Mouse (Mus musculus) urinary bladder, postnatal 14 days (tissue): Measurements from ENCODE around the gene Sppl3.
"Not testable (repeated sequence)": the region's sequence is repeated elsewhere in the genome, so short reads cannot be mapped to it uniquely, and the experiment has no call there.

Source experiments
- DNase-seq: peaks from one replicate; pipeline ENCODE4 v3.0.0; 2021; ENCODE audit warnings: low spot score

Gene Sppl3

GRCm38 (mm10) chr5:115043626-115044025 is 32.7 kb downstream of the Sppl3 start:
- no peak for DNase-seq

- no peak for DNase-seq
Observed at GRCm38 (mm10) chr5:115045146-115045677, 34.3 kb downstream of the Sppl3 start.

GRCm38 (mm10) chr5:115049692-115050091 is 38.8 kb downstream of the Sppl3 start:
- no peak for DNase-seq

GRCm38 (mm10) chr5:115050776-115051175 is 39.8 kb downstream of the Sppl3 start:
- DNase-seq: no peak

- no peak for DNase-seq
Observed at GRCm38 (mm10) chr5:115052546-115052945, 41.6 kb downstream of the Sppl3 start.

- no peak for DNase-seq
Observed at GRCm38 (mm10) chr5:115053791-115054396, 43.0 kb downstream of the Sppl3 start.

- DNase-seq: no peak
Observed at GRCm38 (mm10) chr5:115055418-115055817, 44.5 kb downstream of the Sppl3 start.

GRCm38 (mm10) chr5:115057153-115057552 is 46.2 kb downstream of the Sppl3 start:
- DNase-seq: no peak

- no peak for DNase-seq
Observed at GRCm38 (mm10) chr5:115058584-115059297, 47.8 kb downstream of the Sppl3 start.

- no peak for DNase-seq
Observed at GRCm38 (mm10) chr5:115060067-115060695, 49.2 kb downstream of the Sppl3 start.

GRCm38 (mm10) chr5:115060977-115061376 is 50.0 kb downstream of the Sppl3 start:
- no peak for DNase-seq

GRCm38 (mm10) chr5:115062566-115062965 is 51.6 kb downstream of the Sppl3 start:
- DNase-seq: no peak

- DNase-seq: no peak
Observed at GRCm38 (mm10) chr5:115063391-115063790, 52.5 kb downstream of the Sppl3 start.

GRCm38 (mm10) chr5:115066245-115066644 is 55.3 kb downstream of the Sppl3 start:
- DNase-seq: no peak

- DNase-seq: no peak
Observed at GRCm38 (mm10) chr5:115068671-115069421, 57.9 kb downstream of the Sppl3 start.

GRCm38 (mm10) chr5:115069611-115070010 is 58.7 kb downstream of the Sppl3 start:
- no peak for DNase-seq

- no peak for DNase-seq
Observed at GRCm38 (mm10) chr5:115070457-115070856, 59.5 kb downstream of the Sppl3 start.

- DNase-seq: peak; percentile 35
Observed at GRCm38 (mm10) chr5:115071096-115071901, 60.4 kb downstream of the Sppl3 start.

- peak; percentile 81 for DNase-seq
Observed at GRCm38 (mm10) chr5:115072143-115072542, 61.2 kb downstream of the Sppl3 start.

GRCm38 (mm10) chr5:115073306-115073705 is 62.4 kb downstream of the Sppl3 start:
- not testable (repeated sequence) for DNase-seq

GRCm38 (mm10) chr5:115074749-115075148 is 63.8 kb downstream of the Sppl3 start:
- no peak for DNase-seq
